Mouse (Mus musculus): ENCODE data around the gene Tppp3. TPM values are rescaled to one million over a fixed set of nuclear protein-coding genes. Genes with fewer than 3 reads are reported as not detected.

The Tppp3 gene
- total RNA-seq, 2 experiments from 2014 or later, result 36.1 to 42.5 TPM

DNA sequence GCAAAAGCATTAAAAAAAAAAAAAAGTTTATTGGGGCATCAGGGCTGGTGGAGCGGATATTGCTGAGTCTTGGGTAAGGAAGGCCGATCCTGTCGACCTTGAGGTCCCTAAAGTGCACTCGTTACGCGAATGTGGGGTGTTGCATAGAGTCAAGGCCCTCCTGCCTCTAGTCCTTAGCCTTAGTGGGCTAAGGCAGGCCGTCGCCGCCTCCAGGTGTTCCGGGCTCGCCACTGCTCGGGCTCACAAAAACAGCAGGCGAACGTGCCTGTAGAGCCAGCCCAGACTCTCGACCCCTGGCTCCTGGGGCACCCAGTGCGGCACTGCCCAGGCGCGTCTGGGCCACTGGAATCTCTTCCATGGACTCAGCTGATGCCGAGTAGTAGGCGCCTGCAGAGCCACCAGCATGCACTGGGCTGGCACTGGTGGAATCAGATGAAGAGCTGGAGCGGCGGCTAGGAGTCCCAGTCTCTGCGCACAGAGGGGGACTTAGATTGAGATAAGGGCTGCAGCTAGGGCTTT, 1.1 kb upstream of the Tppp3 start:
- no peak overlapping the region for H3K4me3 ChIP-seq
- no peak for TF ChIP-seq CTCF (IDR thresholded peaks at IDR 0.05)
- no peak overlapping the region for H3K27ac ChIP-seq
- intact Hi-C loops (cut with DNase I), result no loop called here
- no peak for DNase-seq (ENCODE audit: extremely low spot score in 1 of 2, low spot score in 2 of 2)

DNA sequence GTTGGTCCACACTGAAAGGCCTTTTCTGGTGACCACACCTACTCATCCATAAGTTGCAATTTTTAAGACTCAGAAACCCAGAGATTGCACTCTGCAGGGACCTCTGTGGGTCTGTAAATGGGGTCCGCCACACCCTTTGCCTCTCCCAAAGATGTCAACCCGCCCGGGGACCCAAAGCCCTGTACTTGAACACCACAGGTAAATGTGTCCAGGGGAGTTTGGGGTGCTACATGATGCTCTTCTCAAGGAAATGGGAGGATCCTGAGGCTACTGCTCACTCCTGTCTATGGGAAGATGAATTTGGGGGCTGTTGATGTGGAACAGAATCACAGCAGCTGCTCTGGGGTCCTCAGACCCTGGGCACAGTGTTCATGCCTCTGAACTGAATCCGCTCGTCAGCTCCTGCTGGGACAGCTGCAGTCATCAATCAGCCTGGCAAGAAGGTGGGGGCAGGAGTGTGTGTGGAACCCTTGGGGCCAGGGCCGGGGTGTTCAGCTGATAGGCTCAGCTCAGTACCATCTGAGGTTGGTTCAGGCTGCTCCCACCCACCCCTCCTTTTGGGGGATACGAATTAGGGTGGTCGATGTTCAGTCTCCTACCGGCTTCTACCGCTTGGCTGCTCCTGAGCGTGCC, 529 bp downstream of the Tppp3 start:
- intact Hi-C loops (cut with DNase I), result no loop called here
- no peak for TF ChIP-seq CTCF (IDR thresholded peaks at IDR 0.05)
- no peak for DNase-seq (ENCODE audit: extremely low spot score in 1 of 2, low spot score in 2 of 2)
- Histone ChIP-seq H3K27ac (peak overlapping the region; percentile 60), H3K4me3 (peak overlapping the region; percentile 49)

DNA sequence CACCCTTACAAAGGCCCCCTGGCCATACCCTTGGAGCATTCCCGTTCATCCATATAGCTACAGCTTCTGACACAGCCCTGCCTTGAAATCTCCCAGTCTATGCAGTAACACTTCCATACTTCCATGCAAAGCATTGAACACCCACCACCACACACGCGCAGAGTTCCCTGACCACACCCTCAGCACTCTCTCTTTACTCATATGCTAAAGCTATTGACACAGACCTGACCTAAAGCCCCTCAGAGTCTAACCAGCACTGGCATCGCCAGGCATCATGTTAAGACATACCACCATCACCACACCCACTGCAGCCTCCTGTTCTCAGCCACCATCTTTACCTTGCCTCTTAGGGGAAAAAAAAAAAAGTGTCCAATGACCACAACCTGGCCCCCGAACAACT, 1.1 kb downstream of the Tppp3 start:
- TF ChIP-seq CTCF (IDR thresholded peaks at IDR 0.05), result no peak
- Histone ChIP-seq H3K4me3 (peak overlapping the region; percentile 49), H3K27ac (0 out of 2 replicates have a peak overlapping the region, but pooled peaks have one; percentile 70)
- DNase-seq (ENCODE audit: extremely low spot score in 1 of 2, low spot score in 2 of 2), result no peak
- intact Hi-C loops (cut with DNase I), result no loop called here

GRCm38 (mm10) chr8:105469816-105470215, 1.5 kb downstream of the Tppp3 start:
- Histone ChIP-seq H3K4me3 (peak overlapping the region; percentile 49), H3K27ac (peak overlapping the region; percentile 70)
- no peak for DNase-seq (ENCODE audit: extremely low spot score in 1 of 2, low spot score in 2 of 2)
- TF ChIP-seq CTCF (IDR thresholded peaks at IDR 0.05), result no peak
- intact Hi-C loops (cut with DNase I), result no loop called here

DNA sequence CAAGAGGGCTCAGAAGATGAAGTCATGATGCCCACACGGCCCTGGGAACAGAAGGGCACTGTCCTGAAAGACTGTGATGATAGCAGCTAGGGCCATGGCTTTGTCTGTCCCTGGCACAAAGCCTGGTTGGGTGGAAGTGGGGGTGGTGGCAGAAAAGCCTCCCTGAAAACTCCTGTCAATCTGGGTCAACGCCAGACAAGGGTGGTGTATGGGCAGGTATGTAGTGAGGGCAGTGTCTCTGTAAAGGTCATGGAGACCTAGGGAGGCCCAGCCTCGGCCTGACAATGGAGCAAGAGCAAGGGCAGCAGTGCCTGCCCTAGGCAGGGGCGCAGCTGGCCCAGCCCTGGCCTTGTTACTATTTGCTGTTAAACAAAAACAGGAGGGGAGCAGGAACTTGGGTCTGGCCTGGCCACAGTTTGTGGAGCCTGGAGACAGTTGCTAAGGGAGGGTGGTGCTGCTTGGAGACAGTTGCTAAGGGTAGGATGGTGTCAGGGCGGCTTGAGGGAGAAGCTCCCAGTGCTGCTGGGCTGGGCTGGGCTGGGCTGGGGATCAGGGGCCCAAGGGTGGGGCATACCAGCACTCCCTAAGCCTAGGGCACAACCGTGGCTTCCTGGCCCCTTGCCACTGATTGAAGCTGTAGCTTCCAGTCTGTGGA, 2.2 kb downstream of the Tppp3 start:
- no peak for TF ChIP-seq CTCF (IDR thresholded peaks at IDR 0.05)
- peak; percentile 46 to 56 for DNase-seq (ENCODE audit: extremely low spot score in 1 of 2, low spot score in 2 of 2)
- H3K27ac ChIP-seq, result peak overlapping the region; percentile 70
- intact Hi-C loops (cut with DNase I), result no loop called here
- peak overlapping the region; percentile 49 for H3K4me3 ChIP-seq

DNA sequence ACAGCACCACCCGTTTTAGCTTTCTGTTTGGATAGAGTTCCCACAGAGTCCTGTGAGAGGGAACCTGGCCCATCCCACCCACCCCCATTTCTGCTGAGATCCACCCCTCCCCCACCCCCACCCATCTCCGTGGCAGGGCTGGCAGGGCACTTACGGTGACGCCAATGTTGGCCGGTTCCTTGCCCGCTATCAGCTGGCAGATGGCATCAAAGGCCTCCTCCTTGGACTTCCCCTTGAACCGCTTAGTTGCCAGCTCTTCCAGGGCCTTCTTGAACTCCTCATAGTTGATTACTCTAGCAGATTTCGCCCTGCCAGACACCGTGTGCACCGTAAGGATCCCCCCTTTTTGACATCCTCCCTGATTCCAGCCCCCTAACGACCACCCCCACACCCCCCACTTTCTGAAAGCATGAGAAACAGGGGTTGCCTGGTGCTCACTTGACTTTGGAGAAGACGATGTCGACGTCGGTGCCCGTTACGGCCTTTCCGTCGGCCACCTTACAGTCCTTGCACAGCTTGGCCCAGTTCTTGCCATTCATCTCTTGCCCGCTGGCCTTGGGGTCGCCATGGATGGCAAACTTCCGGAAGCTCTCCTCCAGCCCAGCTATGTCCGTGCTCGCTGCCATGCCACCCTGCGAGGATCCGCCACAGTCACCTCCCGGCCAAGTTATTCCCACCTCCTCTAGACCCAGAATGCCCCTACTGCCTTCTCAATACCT, 3.2 kb downstream of the Tppp3 start:
- H3K4me3 ChIP-seq, result no peak overlapping the region
- no peak for DNase-seq (ENCODE audit: extremely low spot score in 1 of 2, low spot score in 2 of 2)
- TF ChIP-seq CTCF (IDR thresholded peaks at IDR 0.05), result no peak
- no peak overlapping the region; the same call in 1 of the 2 replicates for H3K27ac ChIP-seq
- intact Hi-C loops (cut with DNase I), result no loop called here

DNA sequence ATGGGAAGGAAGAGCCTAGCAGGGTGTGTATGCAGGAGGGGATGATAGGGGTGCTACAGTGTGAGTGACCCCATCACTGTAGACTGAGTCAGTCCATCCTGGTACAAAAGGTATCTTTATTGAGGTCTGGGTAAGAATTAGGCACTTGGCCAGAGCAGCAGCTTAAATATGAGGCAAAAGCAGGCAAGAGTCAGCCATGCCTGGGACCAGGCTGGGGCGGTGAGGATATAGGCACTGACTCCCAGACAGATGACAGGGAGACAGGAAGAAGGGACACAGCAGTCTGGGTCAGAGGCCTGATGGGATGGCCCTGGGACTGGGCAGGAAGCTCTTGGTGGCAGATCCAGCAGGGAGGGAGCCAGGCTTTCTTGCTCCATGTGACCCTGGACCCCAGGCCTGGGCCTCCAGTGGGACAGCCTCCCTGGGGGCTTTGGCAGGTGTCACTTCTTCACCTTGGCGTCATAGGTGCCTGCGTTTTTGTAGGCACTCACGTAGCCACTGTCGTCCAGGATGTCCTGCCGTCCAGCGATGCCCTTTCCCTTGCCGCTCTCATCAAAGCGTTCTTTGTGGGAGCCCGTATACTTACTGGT, 3.8 kb downstream of the Tppp3 start:
- Histone ChIP-seq H3K4me3 (no peak overlapping the region), H3K27ac (no peak overlapping the region; the same call in 1 of the 2 replicates)
- no peak for TF ChIP-seq CTCF (IDR thresholded peaks at IDR 0.05)
- DNase-seq (ENCODE audit: extremely low spot score in 1 of 2, low spot score in 2 of 2), result no peak
- intact Hi-C loops (cut with DNase I), result no loop called here

DNA sequence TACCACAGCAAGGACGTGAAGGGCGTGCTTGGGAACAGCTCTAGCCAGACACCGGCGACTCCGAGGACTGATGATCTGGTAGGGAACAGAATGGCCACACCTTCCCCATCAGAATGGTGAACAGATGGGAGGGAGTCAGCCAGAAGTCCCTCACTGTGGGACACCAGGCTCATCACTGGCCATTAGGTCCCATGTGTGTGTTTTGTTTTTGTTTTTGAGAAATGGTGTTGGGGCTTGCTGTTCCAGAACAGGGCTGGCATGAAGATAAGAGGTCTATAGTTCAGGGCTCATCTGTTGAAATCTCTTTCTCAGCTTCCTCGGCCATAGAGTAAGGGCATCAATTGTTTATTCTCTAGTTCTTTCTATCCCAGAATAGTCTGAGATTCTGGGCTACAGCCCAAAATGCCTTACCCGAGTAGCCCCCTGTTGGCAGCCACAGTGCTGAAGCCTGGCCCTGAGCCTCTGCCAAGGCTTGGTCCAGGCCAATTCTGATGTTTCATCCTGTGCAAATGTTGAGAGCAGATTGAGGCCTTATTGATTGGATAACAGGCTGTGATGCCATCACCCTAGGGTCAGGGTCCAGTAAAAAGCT, 4.5 kb downstream of the Tppp3 start:
- intact Hi-C loops (cut with DNase I), result no loop called here
- H3K27ac ChIP-seq, result peak overlapping the region; percentile 44
- peak; percentile 12 for TF ChIP-seq CTCF (IDR thresholded peaks at IDR 0.05)
- no peak overlapping the region for H3K4me3 ChIP-seq
- DNase-seq (ENCODE audit: extremely low spot score in 1 of 2, low spot score in 2 of 2), result peak in 1 of 2 experiments; percentile 49

- Histone ChIP-seq H3K4me3 (no peak overlapping the region), H3K27ac (peak overlapping the region; percentile 44; the same call in 1 of the 2 replicates)
- intact Hi-C loops (cut with DNase I), result no loop called here
- TF ChIP-seq CTCF (IDR thresholded peaks at IDR 0.05), result no peak
- no peak for DNase-seq (ENCODE audit: extremely low spot score in 1 of 2, low spot score in 2 of 2)
Measured at GRCm38 (mm10) chr8:105466246-105466645, 5.1 kb downstream of the Tppp3 start.

- H3K27ac ChIP-seq, result no peak overlapping the region
- no peak for TF ChIP-seq CTCF (IDR thresholded peaks at IDR 0.05)
- intact Hi-C loops (cut with DNase I), result no loop called here
- no peak for DNase-seq (ENCODE audit: extremely low spot score in 1 of 2, low spot score in 2 of 2)
- no peak overlapping the region for H3K4me3 ChIP-seq
Measured at GRCm38 (mm10) chr8:105464595-105464994, 6.7 kb downstream of the Tppp3 start.

DNA sequence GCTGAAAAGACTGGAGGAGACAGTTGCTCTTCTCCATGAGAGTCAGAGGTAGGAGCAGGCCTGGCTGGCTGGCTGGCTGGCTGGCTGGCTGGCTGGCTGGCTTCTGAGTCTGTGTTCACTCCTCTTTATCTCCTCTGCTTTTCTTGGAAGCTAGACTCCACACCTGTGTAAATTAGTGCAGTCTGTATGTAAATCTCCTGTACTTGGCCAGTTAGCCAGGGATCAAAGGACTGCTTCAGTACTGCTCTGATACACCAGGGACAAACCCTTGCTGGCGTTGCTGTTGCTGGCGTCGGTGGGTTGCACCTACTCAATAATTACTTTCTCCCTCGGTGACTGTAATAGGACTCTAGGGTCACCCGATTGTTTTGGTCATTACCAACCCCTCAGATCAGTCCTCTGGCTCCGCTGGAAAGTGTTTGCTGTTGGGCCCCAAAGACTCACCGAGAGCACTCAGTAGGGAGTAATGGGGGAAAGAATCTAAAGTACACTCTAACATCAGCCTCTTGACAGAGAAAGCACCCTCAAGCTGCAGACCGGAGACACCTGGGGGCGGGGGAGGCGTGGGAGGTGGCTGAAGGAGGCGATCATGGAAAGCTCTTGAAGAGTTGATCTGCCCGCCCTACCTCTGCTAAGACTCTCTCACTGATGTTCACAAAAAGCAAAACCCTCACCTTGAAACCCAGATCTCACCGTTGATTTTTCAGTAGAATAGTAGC, 10.1 kb downstream of the Tppp3 start:
- TF ChIP-seq CTCF (IDR thresholded peaks at IDR 0.05), result no peak
- H3K4me3 ChIP-seq, result no peak overlapping the region
- intact Hi-C loops (cut with DNase I), result no loop called here
- no peak for DNase-seq (ENCODE audit: extremely low spot score in 1 of 2, low spot score in 2 of 2)
- no peak overlapping the region for H3K27ac ChIP-seq
